Mouse (Mus musculus): Measurements from ENCODE around the gene Grk5. TPM values are rescaled to one million over a fixed set of nuclear protein-coding genes. Genes with fewer than 3 reads are reported as not detected.
A peak's percentile ranks its signal among the peaks of the same experiment; 100 is the strongest.

Grk5 gene
- polyA plus RNA-seq, 1 experiment from 2014 or later: 4.2 TPM

GRCm38 (mm10) chr19:61056783-61057410 is 167.3 kb downstream of the Grk5 start:
- Histone ChIP-seq H3K36me3 (0 out of 2 replicates have a peak, but pooled peaks cover 6% of the 10 kb centered on the region), H3K27me3 (ENCODE audit: insufficient read depth, poor library complexity, severe bottlenecking) (no peaks in the 10 kb centered on the region), H3K4me3 (no peak overlapping the region), H3K27ac (peak overlapping the region; percentile 45; the same call in 1 of the 2 replicates), H3K4me1 (peaks cover 7% of the 10 kb centered on the region; the same call in 1 of the 2 replicates), H3K9me3 (no peaks in the 10 kb centered on the region)
- 61% methylated on average over 5 of the region's 5 CpGs for whole genome bisulfite sequencing
- DNase-seq (ENCODE audit: low spot score): no peak

GRCm38 (mm10) chr19:61057581-61057980 is 168.0 kb downstream of the Grk5 start:
- 46% methylated on average over 3 of the region's 3 CpGs for whole genome bisulfite sequencing
- H3K9me3 ChIP-seq: no peaks in the 10 kb centered on the region
- 0 out of 2 replicates have a peak overlapping the region, but pooled peaks have one; percentile 45 for H3K27ac ChIP-seq
- no peaks in the 10 kb centered on the region for H3K27me3 ChIP-seq (ENCODE audit: insufficient read depth, poor library complexity, severe bottlenecking)
- peaks cover 7% of the 10 kb centered on the region; the same call in 1 of the 2 replicates for H3K4me1 ChIP-seq
- peak; percentile 79 for DNase-seq (ENCODE audit: low spot score)
- no peak overlapping the region for H3K4me3 ChIP-seq
- 0 out of 2 replicates have a peak, but pooled peaks cover 6% of the 10 kb centered on the region for H3K36me3 ChIP-seq

GRCm38 (mm10) chr19:61064386-61064785 is 174.8 kb downstream of the Grk5 start:
- H3K4me1 ChIP-seq: no peaks in the 10 kb centered on the region
- no peak for DNase-seq (ENCODE audit: low spot score)
- H3K9me3 ChIP-seq: no peaks in the 10 kb centered on the region
- H3K4me3 ChIP-seq: no peak overlapping the region
- 94% methylated on average over 3 of the region's 3 CpGs for WGBS
- no peak overlapping the region for H3K27ac ChIP-seq
- H3K27me3 ChIP-seq (ENCODE audit: insufficient read depth, poor library complexity, severe bottlenecking): no peaks in the 10 kb centered on the region
- H3K36me3 ChIP-seq: peaks cover 6% of the 10 kb centered on the region

- WGBS: 90% methylated on average over 1 of the region's 1 CpGs
- H3K4me1 ChIP-seq: no peaks in the 10 kb centered on the region
- no peak overlapping the region for H3K27ac ChIP-seq
- H3K27me3 ChIP-seq (ENCODE audit: insufficient read depth, poor library complexity, severe bottlenecking): no peaks in the 10 kb centered on the region
- H3K36me3 ChIP-seq: peaks cover 6% of the 10 kb centered on the region
- no peak overlapping the region for H3K4me3 ChIP-seq
- no peaks in the 10 kb centered on the region for H3K9me3 ChIP-seq
- no peak for DNase-seq (ENCODE audit: low spot score)
These were observed 175.5 kb downstream of the Grk5 start for GRCm38 (mm10) chr19:61065011-61065410.

GRCm38 (mm10) chr19:61078622-61079021 is 189.1 kb downstream of the Grk5 start:
- Histone ChIP-seq H3K4me3 (no peak overlapping the region), H3K27ac (no peak overlapping the region), H3K27me3 (ENCODE audit: insufficient read depth, poor library complexity, severe bottlenecking) (no peaks in the 10 kb centered on the region), H3K4me1 (no peaks in the 10 kb centered on the region), H3K36me3 (peaks cover 33% of the 10 kb centered on the region; the same call in 1 of the 2 replicates), H3K9me3 (no peaks in the 10 kb centered on the region)
- 57% methylated on average over 3 of the region's 3 CpGs for WGBS
- DNase-seq (ENCODE audit: low spot score): no peak

GRCm38 (mm10) chr19:61080251-61080749 is 190.8 kb downstream of the Grk5 start:
- no peaks in the 10 kb centered on the region for H3K27me3 ChIP-seq (ENCODE audit: insufficient read depth, poor library complexity, severe bottlenecking)

GRCm38 (mm10) chr19:61083006-61083405 is 193.5 kb downstream of the Grk5 start:
- H3K27me3 ChIP-seq (ENCODE audit: insufficient read depth, poor library complexity, severe bottlenecking): no peaks in the 10 kb centered on the region
- no peaks in the 10 kb centered on the region for H3K9me3 ChIP-seq
- no peak overlapping the region for H3K27ac ChIP-seq
- no peaks in the 10 kb centered on the region for H3K4me1 ChIP-seq
- WGBS: 89% methylated on average over 8 of the region's 8 CpGs
- peaks cover 36% of the 10 kb centered on the region; the same call in 1 of the 2 replicates for H3K36me3 ChIP-seq
- H3K4me3 ChIP-seq: no peak overlapping the region
- peak; percentile 60 for DNase-seq (ENCODE audit: low spot score)

More at GRCm38 (mm10) chr19:61080251-61080749, 190.8 kb downstream of the Grk5 start:
- no peaks in the 10 kb centered on the region for H3K4me1 ChIP-seq
- WGBS: 92% methylated on average over 5 of the region's 5 CpGs
- DNase-seq (ENCODE audit: low spot score): no peak
- H3K4me3 ChIP-seq: no peak overlapping the region
- no peaks in the 10 kb centered on the region for H3K9me3 ChIP-seq
- H3K36me3 ChIP-seq: peaks cover 31% of the 10 kb centered on the region; the same call in 1 of the 2 replicates
- no peak overlapping the region for H3K27ac ChIP-seq

GRCm38 (mm10) chr19:61084149-61084940 is 194.8 kb downstream of the Grk5 start:
- H3K4me3 ChIP-seq: no peak overlapping the region
- no peaks in the 10 kb centered on the region for H3K4me1 ChIP-seq
- H3K36me3 ChIP-seq: peaks cover 40% of the 10 kb centered on the region; the same call in 1 of the 2 replicates
- 46% methylated on average over 4 of the region's 4 CpGs for WGBS
- H3K27me3 ChIP-seq (ENCODE audit: insufficient read depth, poor library complexity, severe bottlenecking): no peaks in the 10 kb centered on the region
- H3K27ac ChIP-seq: no peak overlapping the region
- peak; percentile 92 for DNase-seq (ENCODE audit: low spot score)
- H3K9me3 ChIP-seq: no peaks in the 10 kb centered on the region

GRCm38 (mm10) chr19:61085217-61085616 is 195.7 kb downstream of the Grk5 start:
- 63% methylated on average over 2 of the region's 2 CpGs for WGBS
- no peaks in the 10 kb centered on the region for H3K9me3 ChIP-seq
- no peak overlapping the region for H3K4me3 ChIP-seq
- peaks cover 43% of the 10 kb centered on the region; the same call in 1 of the 2 replicates for H3K36me3 ChIP-seq
- no peaks in the 10 kb centered on the region for H3K4me1 ChIP-seq
- DNase-seq (ENCODE audit: low spot score): peak; percentile 24
- H3K27ac ChIP-seq: no peak overlapping the region
- no peaks in the 10 kb centered on the region for H3K27me3 ChIP-seq (ENCODE audit: insufficient read depth, poor library complexity, severe bottlenecking)

- 89% methylated on average over 1 of the region's 1 CpGs for WGBS
- Histone ChIP-seq H3K36me3 (peaks cover 54% of the 10 kb centered on the region), H3K4me1 (no peaks in the 10 kb centered on the region), H3K27ac (no peak overlapping the region), H3K27me3 (ENCODE audit: insufficient read depth, poor library complexity, severe bottlenecking) (no peaks in the 10 kb centered on the region), H3K4me3 (no peak overlapping the region), H3K9me3 (no peaks in the 10 kb centered on the region)
- DNase-seq (ENCODE audit: low spot score): peak; percentile 55
These were observed 198.2 kb downstream of the Grk5 start for GRCm38 (mm10) chr19:61087781-61088180.

- no peak overlapping the region for H3K27ac ChIP-seq
- H3K4me1 ChIP-seq: no peaks in the 10 kb centered on the region
- 88% methylated on average over 3 of the region's 3 CpGs for WGBS
- no peaks in the 10 kb centered on the region for H3K27me3 ChIP-seq (ENCODE audit: insufficient read depth, poor library complexity, severe bottlenecking)
- H3K4me3 ChIP-seq: no peak overlapping the region
- H3K9me3 ChIP-seq: no peaks in the 10 kb centered on the region
- H3K36me3 ChIP-seq: peaks cover 48% of the 10 kb centered on the region
- DNase-seq (ENCODE audit: low spot score): peak; percentile 60
These were observed 199.5 kb downstream of the Grk5 start for GRCm38 (mm10) chr19:61089001-61089400.

GRCm38 (mm10) chr19:61090541-61090940 is 201.0 kb downstream of the Grk5 start:
- peak; percentile 54 for DNase-seq (ENCODE audit: low spot score)
- 86% methylated on average over 4 of the region's 4 CpGs for WGBS
- H3K9me3 ChIP-seq: no peaks in the 10 kb centered on the region
- H3K27me3 ChIP-seq (ENCODE audit: insufficient read depth, poor library complexity, severe bottlenecking): no peaks in the 10 kb centered on the region
- H3K36me3 ChIP-seq: peaks cover 51% of the 10 kb centered on the region
- no peaks in the 10 kb centered on the region for H3K4me1 ChIP-seq
- no peak overlapping the region for H3K27ac ChIP-seq
- no peak overlapping the region for H3K4me3 ChIP-seq

- Histone ChIP-seq H3K27me3 (ENCODE audit: insufficient read depth, poor library complexity, severe bottlenecking) (no peaks in the 10 kb centered on the region), H3K9me3 (no peaks in the 10 kb centered on the region), H3K27ac (no peak overlapping the region), H3K36me3 (peaks cover 12% of the 10 kb centered on the region; the same call in 1 of the 2 replicates), H3K4me1 (no peaks in the 10 kb centered on the region), H3K4me3 (no peak overlapping the region)
- 79% methylated on average over 2 of the region's 2 CpGs for WGBS
- no peak for DNase-seq (ENCODE audit: low spot score)
These were observed 207.2 kb downstream of the Grk5 start for GRCm38 (mm10) chr19:61096776-61097175.

All from heart, embryonic 10.5 days (tissue).